Mouse (Mus musculus) heart, adult 2 months (tissue): ENCODE results near the gene Ankrd13d. TPM values are rescaled to one million over a fixed set of nuclear protein-coding genes. Genes with fewer than 3 reads are reported as not detected.

ENCODE experiments used
- DNase-seq, 2 experiments: peaks; one replicate each; pipeline ENCODE4 v3.0.0; 2021
- H3K27ac ChIP-seq: fragments of 200-600 bp; 2 replicates; pipeline ENCODE4 v1.8.1; 2022
- H3K27me3 ChIP-seq: fragments of 200-500 bp; 2 replicates; pipeline ENCODE4 v1.6.1; 2012; ENCODE audit warnings: mild to moderate bottlenecking, low read length, inconsistent platforms, mixed read lengths; ENCODE audit not compliant: control insufficient read depth, insufficient read depth
- H3K36me3 ChIP-seq: fragments of 200-500 bp; 2 replicates; pipeline ENCODE4 v1.6.1; 2012; ENCODE audit warnings: low read length, inconsistent platforms; ENCODE audit not compliant: control insufficient read depth, insufficient read depth
- H3K4me1 ChIP-seq: fragments of 200-500 bp; 2 replicates; pipeline ENCODE4 v1.6.1; 2011; ENCODE audit warnings: low read length; ENCODE audit not compliant: control insufficient read depth, insufficient read depth
- H3K4me3 ChIP-seq: fragments of 200-600 bp; 2 replicates; pipeline ENCODE4 v1.8.1; 2022
- H3K79me2 ChIP-seq: fragments of 200-500 bp; replicated peaks from 2 replicates; pipeline ENCODE4 v1.6.1; 2012; ENCODE audit warnings: mild to moderate bottlenecking, inconsistent platforms, low read length, moderate library complexity, mixed read lengths; ENCODE audit not compliant: control insufficient read depth, insufficient read depth
- H3K9ac ChIP-seq: fragments of 200-500 bp; 2 replicates; pipeline ENCODE4 v1.6.1; 2012; ENCODE audit warnings: low read depth, mild to moderate bottlenecking, control low read depth, inconsistent platforms, low read length, mixed read lengths
- CTCF ChIP-seq: fragments of 200-600 bp; IDR thresholded peaks from 2 replicates; pipeline ENCODE4 v1.8.1; 2022; ENCODE audit warnings: antibody characterized with exemption, mild to moderate bottlenecking, moderate library complexity
- EP300 ChIP-seq: fragments of 200-500 bp; IDR thresholded peaks from 2 replicates; pipeline ENCODE4 v1.6.1; 2011; ENCODE audit warnings: low read depth, low read length, control low read depth; ENCODE audit not compliant: insufficient read depth
- POLR2A ChIP-seq: fragments of 200-500 bp; IDR thresholded peaks from 2 replicates; pipeline ENCODE4 v1.6.1; 2011; ENCODE audit warnings: mild to moderate bottlenecking, low read depth, low read length, control low read depth; ENCODE audit not compliant: insufficient read depth
- WGBS: fragments of 180-500 bp; shearing (Covaris S2); methylation state at CpG from one replicate; pipeline ENCODE4 v1.1.7; 2018; 5-methylcytosine and 5-hydroxymethylcytosine counted together
- intact Hi-C: fragments of 180-260 bp; cut with DNase I; formaldehyde crosslinking; loops from one replicate; pipeline ENCODE4 v1.15.1; 2025
- polyA plus RNA-seq: library from polyadenylated mRNA; depleted of rRNA; stranded (reverse); fragments of >200 nt; gene quantifications from 2 replicates; pipeline ENCODE4 v1.2.3, GENCODE M21; 2012
- total RNA-seq, 2 experiments: library from RNA; stranded (reverse); gene quantifications; 2 replicates each; pipeline ENCODE4 v1.2.3; 2021

Ankrd13d gene
- total and polyA plus RNA-seq, 3 experiments, result 0.34 to 1.4 (median 0.60) TPM

GRCm38 (mm10) chr19:4304251-4304821 is 21.4 kb upstream of the Ankrd13d start:
- Histone ChIP-seq H3K27me3 (no peaks in the 10 kb centered on the region), H3K4me1 (peaks cover 40% of the 10 kb centered on the region), H3K36me3 (peaks cover 2% of the 10 kb centered on the region; the same call in 1 of the 2 replicates), H3K9ac (peak overlapping the region; percentile 23), H3K27ac (peak overlapping the region; percentile 93), H3K79me2 (peaks cover 3% of the 10 kb centered on the region), H3K4me3 (peak overlapping the region; percentile 90)
- WGBS, result 56% methylated on average over 5 of the region's 5 CpGs
- DNase-seq, result peak; percentile 37 to 51
- TF ChIP-seq POLR2A (no peak), EP300 (no peak), CTCF (no peak)
- intact Hi-C loops, result no loop called here

- Histone ChIP-seq H3K9ac (no peak overlapping the region), H3K79me2 (peaks cover 3% of the 10 kb centered on the region), H3K27me3 (no peaks in the 10 kb centered on the region), H3K27ac (no peak overlapping the region; the same call in 1 of the 2 replicates), H3K4me3 (no peak overlapping the region; the same call in 1 of the 2 replicates), H3K4me1 (peaks cover 46% of the 10 kb centered on the region), H3K36me3 (peaks cover 2% of the 10 kb centered on the region; the same call in 1 of the 2 replicates)
- 87% methylated on average over 5 of the region's 5 CpGs for WGBS
- peak; percentile 16 to 21 for DNase-seq
- intact Hi-C loops, result no loop called here
- TF ChIP-seq CTCF (no peak), POLR2A (no peak), EP300 (no peak)
Observed at GRCm38 (mm10) chr19:4303640-4303995, 20.7 kb upstream of the Ankrd13d start.

- peaks cover 49% of the 10 kb centered on the region for H3K4me1 ChIP-seq
- intact Hi-C loops, result no loop called here
- no peak overlapping the region; the same call in 1 of the 2 replicates for H3K4me3 ChIP-seq
- H3K79me2 ChIP-seq, result peaks cover 3% of the 10 kb centered on the region
- no peak for TF ChIP-seq CTCF
- no peak for TF ChIP-seq EP300
- TF ChIP-seq POLR2A, result no peak
- H3K36me3 ChIP-seq, result peaks cover 2% of the 10 kb centered on the region; the same call in 1 of the 2 replicates
- 24% methylated on average over 7 of the region's 7 CpGs for WGBS
- H3K27ac ChIP-seq, result peak overlapping the region; percentile 66
- peak; percentile 59 to 78 for DNase-seq
- no peaks in the 10 kb centered on the region for H3K27me3 ChIP-seq
- peak overlapping the region; percentile 4 for H3K9ac ChIP-seq
Observed at GRCm38 (mm10) chr19:4302936-4303639, 20.2 kb upstream of the Ankrd13d start.

GRCm38 (mm10) chr19:4301735-4302651 is 19.1 kb upstream of the Ankrd13d start:
- peaks cover 51% of the 10 kb centered on the region for H3K4me1 ChIP-seq
- 20% methylated on average over 21 of the region's 21 CpGs for WGBS
- intact Hi-C loops, result no loop called here
- peak overlapping the region; percentile 17; the same call in 1 of the 2 replicates for H3K9ac ChIP-seq
- peak; percentile 42; the same call in 1 of the 2 replicates for TF ChIP-seq POLR2A
- no peak for TF ChIP-seq CTCF
- TF ChIP-seq EP300, result peak; percentile 10; the same call in 1 of the 2 replicates
- H3K27me3 ChIP-seq, result no peaks in the 10 kb centered on the region
- H3K79me2 ChIP-seq, result peaks cover 4% of the 10 kb centered on the region
- peak; percentile 61 to 78 for DNase-seq
- H3K27ac ChIP-seq, result peak overlapping the region; percentile 66
- peak overlapping the region; percentile 29; the same call in 1 of the 2 replicates for H3K4me3 ChIP-seq
- peaks cover 2% of the 10 kb centered on the region; the same call in 1 of the 2 replicates for H3K36me3 ChIP-seq

- Histone ChIP-seq H3K27ac (peak overlapping the region; percentile 66), H3K4me3 (no peak overlapping the region), H3K4me1 (peaks cover 54% of the 10 kb centered on the region), H3K9ac (no peak overlapping the region), H3K27me3 (no peaks in the 10 kb centered on the region), H3K36me3 (peaks cover 2% of the 10 kb centered on the region; the same call in 1 of the 2 replicates), H3K79me2 (peaks cover 6% of the 10 kb centered on the region)
- TF ChIP-seq EP300, result no peak
- no peak for TF ChIP-seq POLR2A
- TF ChIP-seq CTCF, result no peak
- intact Hi-C loops, result no loop called here
- WGBS, result 44% methylated on average over 11 of the region's 11 CpGs
- peak; percentile 14 to 25 for DNase-seq
Observed at GRCm38 (mm10) chr19:4300852-4301734, 18.2 kb upstream of the Ankrd13d start.
